Mouse (Mus musculus): Measurements from ENCODE around the gene Rin2. TPM values are rescaled to one million over a fixed set of nuclear protein-coding genes. Genes with fewer than 3 reads are reported as not detected.
A peak's percentile ranks its signal among the peaks of the same experiment; 100 is the strongest.
"Not testable (repeated sequence)": the region's sequence is repeated elsewhere in the genome, so short reads cannot be mapped to it uniquely, and the experiment has no call there.

Gene Rin2
- polyA plus RNA-seq, 1 experiment from 2014 or later = 32.5 TPM

DNA sequence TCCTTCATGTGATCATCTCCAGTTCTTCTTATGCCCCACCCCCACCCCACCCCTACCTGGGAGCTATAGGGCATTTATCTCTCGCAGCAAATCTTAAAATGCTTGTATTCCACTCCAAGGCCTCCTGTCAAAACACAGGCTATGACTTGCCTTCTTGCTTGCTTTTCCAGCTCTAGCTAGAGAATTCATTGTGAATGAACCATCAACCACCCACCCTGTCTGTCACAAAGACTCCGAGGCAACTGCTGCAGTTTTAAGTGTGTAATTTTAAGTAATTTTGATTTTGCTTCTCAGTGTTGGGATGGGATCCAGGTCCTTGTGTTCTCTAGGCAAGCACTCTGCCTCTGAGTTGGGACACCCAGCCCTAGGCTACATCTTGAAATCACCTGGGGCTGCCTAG, 215.6 kb downstream of the Rin2 start:
- H3K4me1 ChIP-seq (ENCODE audit: insufficient read depth, low read length) = peaks cover 21% of the 10 kb centered on the region
- peaks cover 6% of the 10 kb centered on the region for H3K36me3 ChIP-seq (ENCODE audit: insufficient read depth, low read length)
- H3K27ac ChIP-seq (ENCODE audit: low read length) = no peak overlapping the region
- H3K4me2 ChIP-seq (replicated peaks; ENCODE audit: low read depth, low read length) = no peak overlapping the region
- WGBS = 86% methylated on average over 2 of the region's 2 CpGs
- ATAC-seq (ENCODE audit: low FRiP score, low TSS enrichment) = no peak
- H3K27me3 ChIP-seq (ENCODE audit: insufficient read depth, low read length) = no peaks in the 10 kb centered on the region
- H3K4me3 ChIP-seq (ENCODE audit: low read length) = no peak overlapping the region
- H3K9ac ChIP-seq (replicated peaks; ENCODE audit: low read length) = no peak overlapping the region
- H3K9me3 ChIP-seq (ENCODE audit: low read length) = no peaks in the 10 kb centered on the region

DNA sequence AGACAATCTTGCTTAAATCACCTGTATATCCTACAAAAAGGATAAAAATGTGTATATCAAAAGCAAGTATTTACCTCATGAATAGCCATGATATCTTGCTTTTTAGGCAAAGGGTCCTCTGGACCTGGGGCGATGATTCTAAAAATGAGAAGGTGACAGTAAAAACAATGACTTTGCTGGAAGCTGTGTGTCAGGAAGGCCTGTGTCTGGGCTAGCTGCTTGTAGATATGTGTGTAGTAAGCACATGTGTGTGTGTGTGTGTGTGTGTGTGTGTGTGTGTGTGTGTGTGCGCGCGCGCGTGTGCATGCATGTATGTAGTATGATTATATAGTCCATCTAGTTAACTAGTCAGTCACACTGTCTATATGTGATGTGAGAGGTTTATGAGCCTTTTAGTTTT, 218.7 kb downstream of the Rin2 start:
- H3K36me3 ChIP-seq (ENCODE audit: insufficient read depth, low read length) = no peaks in the 10 kb centered on the region
- no peaks in the 10 kb centered on the region for H3K9me3 ChIP-seq (ENCODE audit: low read length)
- H3K4me2 ChIP-seq (replicated peaks; ENCODE audit: low read depth, low read length) = no peak overlapping the region
- H3K27ac ChIP-seq (ENCODE audit: low read length) = no peak overlapping the region
- no peaks in the 10 kb centered on the region for H3K27me3 ChIP-seq (ENCODE audit: insufficient read depth, low read length)
- WGBS = 97% methylated on average over 6 of the region's 6 CpGs
- H3K4me3 ChIP-seq (ENCODE audit: low read length) = no peak overlapping the region
- no peak overlapping the region for H3K9ac ChIP-seq (replicated peaks; ENCODE audit: low read length)
- peaks cover 7% of the 10 kb centered on the region for H3K4me1 ChIP-seq (ENCODE audit: insufficient read depth, low read length)
- ATAC-seq (ENCODE audit: low FRiP score, low TSS enrichment) = no peak

DNA sequence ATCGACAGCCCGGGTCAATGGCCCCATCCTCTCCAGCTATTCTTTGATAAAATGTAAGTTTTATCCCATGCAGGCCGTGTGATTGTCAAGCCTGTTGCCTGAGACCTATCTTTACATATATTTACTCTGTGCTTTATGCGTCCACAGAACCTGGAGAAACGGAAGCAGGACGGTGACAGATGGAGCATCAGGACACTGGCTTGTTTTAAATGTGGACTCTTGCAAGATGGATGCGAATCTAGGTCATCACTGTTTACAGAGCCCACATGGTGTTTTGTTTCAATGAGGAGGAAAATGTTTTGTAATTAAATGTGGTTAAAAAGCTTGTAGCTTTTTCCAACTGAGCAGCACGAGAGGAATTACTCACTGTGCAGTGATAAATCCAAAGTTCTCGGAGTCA, 223.1 kb downstream of the Rin2 start:
- Histone ChIP-seq H3K36me3 (ENCODE audit: insufficient read depth, low read length) (no peaks in the 10 kb centered on the region), H3K4me1 (ENCODE audit: insufficient read depth, low read length) (no peaks in the 10 kb centered on the region), H3K27ac (ENCODE audit: low read length) (no peak overlapping the region), H3K4me2 (replicated peaks; ENCODE audit: low read depth, low read length) (no peak overlapping the region), H3K9me3 (ENCODE audit: low read length) (no peaks in the 10 kb centered on the region), H3K4me3 (ENCODE audit: low read length) (no peak overlapping the region), H3K9ac (replicated peaks; ENCODE audit: low read length) (no peak overlapping the region), H3K27me3 (ENCODE audit: insufficient read depth, low read length) (no peaks in the 10 kb centered on the region)
- 70% methylated on average over 9 of the region's 9 CpGs for WGBS
- ATAC-seq (ENCODE audit: low FRiP score, low TSS enrichment) = no peak

GRCm38 (mm10) chr2:145900318-145900717, 225.3 kb downstream of the Rin2 start:
- ATAC-seq (ENCODE audit: low FRiP score, low TSS enrichment); H3K4me2 ChIP-seq (replicated peaks; ENCODE audit: low read depth, low read length); H3K4me3 ChIP-seq (ENCODE audit: low read length); H3K27ac ChIP-seq (ENCODE audit: low read length); H3K27me3 ChIP-seq (ENCODE audit: insufficient read depth, low read length); H3K9me3 ChIP-seq (ENCODE audit: low read length); H3K9ac ChIP-seq (replicated peaks; ENCODE audit: low read length); H3K36me3 ChIP-seq (ENCODE audit: insufficient read depth, low read length): not testable (repeated sequence)
- H3K4me1 ChIP-seq (ENCODE audit: insufficient read depth, low read length) = peaks cover 14% of the 10 kb centered on the region
- WGBS = 80% methylated on average over 7 of the region's 8 CpGs

DNA sequence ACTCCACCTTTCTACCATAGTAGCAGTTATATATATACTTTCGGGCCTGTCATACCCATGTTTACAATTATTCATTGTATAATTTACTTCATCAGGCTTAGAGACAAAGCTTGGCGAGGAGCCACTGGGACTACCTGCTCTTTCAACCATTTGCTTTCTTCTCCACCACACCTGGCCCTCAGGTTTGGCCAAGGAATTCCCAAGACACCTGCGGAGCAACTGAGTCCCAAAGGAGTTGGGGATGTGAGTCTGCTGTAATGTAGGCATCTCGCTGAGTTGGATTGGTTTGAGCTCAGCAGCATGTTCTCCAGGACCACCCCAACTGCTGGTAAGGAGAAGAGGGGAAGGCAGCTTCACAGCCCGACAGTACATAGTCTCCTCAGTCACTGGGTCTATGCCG, 226.8 kb downstream of the Rin2 start, which contains the start of gene Naa20:
Naa20 (plus strand) TSS at position 239 of the 400 bp plus-strand sequence.
- no peaks in the 10 kb centered on the region for H3K36me3 ChIP-seq (ENCODE audit: insufficient read depth, low read length)
- no peak for ATAC-seq (ENCODE audit: low FRiP score, low TSS enrichment)
- no peaks in the 10 kb centered on the region for H3K9me3 ChIP-seq (ENCODE audit: low read length)
- peak within 1 kb of the TSS; percentile 87 for H3K4me3 ChIP-seq (ENCODE audit: low read length)
- H3K27me3 ChIP-seq (ENCODE audit: insufficient read depth, low read length) = no peaks in the 10 kb centered on the region
- H3K27ac ChIP-seq (ENCODE audit: low read length) = no peak within 1 kb of the TSS
- H3K4me2 ChIP-seq (replicated peaks; ENCODE audit: low read depth, low read length) = peak within 1 kb of the TSS; percentile 44
- H3K4me1 ChIP-seq (ENCODE audit: insufficient read depth, low read length) = peaks cover 17% of the 10 kb centered on the region
- no peak within 1 kb of the TSS; the same call in 1 of the 2 replicates for H3K9ac ChIP-seq (replicated peaks; ENCODE audit: low read length)
- WGBS = 86% methylated on average over 6 of the region's 6 CpGs

- Histone ChIP-seq H3K4me2 (replicated peaks; ENCODE audit: low read depth, low read length) (peak overlapping the region; percentile 59), H3K9me3 (ENCODE audit: low read length) (no peaks in the 10 kb centered on the region), H3K27ac (ENCODE audit: low read length) (peak overlapping the region; percentile 95), H3K4me3 (ENCODE audit: low read length) (peak overlapping the region; percentile 87), H3K27me3 (ENCODE audit: insufficient read depth, low read length) (no peaks in the 10 kb centered on the region), H3K36me3 (ENCODE audit: insufficient read depth, low read length) (no peaks in the 10 kb centered on the region), H3K9ac (replicated peaks; ENCODE audit: low read length) (peak overlapping the region; percentile 95), H3K4me1 (ENCODE audit: insufficient read depth, low read length) (peaks cover 17% of the 10 kb centered on the region)
- ATAC-seq (ENCODE audit: low FRiP score, low TSS enrichment) = peak; percentile 97
- WGBS = under 1% methylated on average over 66 of the region's 68 CpGs
Measured at GRCm38 (mm10) chr2:145903061-145903901, 228.3 kb downstream of the Rin2 start.

GRCm38 (mm10) chr2:145903983-145904616, 229.1 kb downstream of the Rin2 start:
- H3K27ac ChIP-seq (ENCODE audit: low read length) = peak overlapping the region; percentile 2; the same call in 1 of the 2 replicates
- H3K9me3 ChIP-seq (ENCODE audit: low read length) = no peaks in the 10 kb centered on the region
- peaks cover 17% of the 10 kb centered on the region for H3K4me1 ChIP-seq (ENCODE audit: insufficient read depth, low read length)
- H3K36me3 ChIP-seq (ENCODE audit: insufficient read depth, low read length) = no peaks in the 10 kb centered on the region
- no peaks in the 10 kb centered on the region for H3K27me3 ChIP-seq (ENCODE audit: insufficient read depth, low read length)
- H3K4me3 ChIP-seq (ENCODE audit: low read length) = peak overlapping the region; percentile 87
- H3K9ac ChIP-seq (replicated peaks; ENCODE audit: low read length) = peak overlapping the region; percentile 95
- 0 out of 2 replicates have a peak, but pooled peaks have one; percentile 7 for ATAC-seq (ENCODE audit: low FRiP score, low TSS enrichment)
- peak overlapping the region; percentile 59 for H3K4me2 ChIP-seq (replicated peaks; ENCODE audit: low read depth, low read length)
- 19% methylated on average over 12 of the region's 12 CpGs for WGBS

DNA sequence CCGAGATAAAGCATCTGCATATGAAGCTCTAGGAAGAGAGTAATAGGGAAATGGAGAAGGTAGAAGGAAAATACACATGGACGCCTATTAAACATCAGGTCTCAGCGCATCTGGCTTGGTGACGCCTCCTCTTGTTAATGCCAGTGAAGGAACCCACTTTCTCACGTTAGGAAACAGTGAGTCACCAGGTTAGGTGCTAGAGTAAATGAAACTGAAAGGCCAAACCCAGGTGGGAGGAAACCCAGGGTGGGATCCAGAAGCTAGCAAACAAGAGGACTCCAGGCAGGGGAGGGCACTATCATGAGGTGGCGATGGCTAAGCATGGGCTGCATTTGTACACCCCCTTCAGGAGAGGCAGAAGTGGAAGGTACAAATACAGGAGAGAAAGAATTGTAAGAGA, 230.1 kb downstream of the Rin2 start:
- Histone ChIP-seq H3K4me3 (ENCODE audit: low read length) (no peak overlapping the region), H3K4me1 (ENCODE audit: insufficient read depth, low read length) (peaks cover 17% of the 10 kb centered on the region), H3K9me3 (ENCODE audit: low read length) (no peaks in the 10 kb centered on the region), H3K4me2 (replicated peaks; ENCODE audit: low read depth, low read length) (no peak overlapping the region), H3K36me3 (ENCODE audit: insufficient read depth, low read length) (0 out of 2 replicates have a peak, but pooled peaks cover 4% of the 10 kb centered on the region), H3K27me3 (ENCODE audit: insufficient read depth, low read length) (no peaks in the 10 kb centered on the region), H3K9ac (replicated peaks; ENCODE audit: low read length) (no peak overlapping the region), H3K27ac (ENCODE audit: low read length) (no peak overlapping the region)
- WGBS = 82% methylated on average over 6 of the region's 6 CpGs
- no peak for ATAC-seq (ENCODE audit: low FRiP score, low TSS enrichment)

DNA sequence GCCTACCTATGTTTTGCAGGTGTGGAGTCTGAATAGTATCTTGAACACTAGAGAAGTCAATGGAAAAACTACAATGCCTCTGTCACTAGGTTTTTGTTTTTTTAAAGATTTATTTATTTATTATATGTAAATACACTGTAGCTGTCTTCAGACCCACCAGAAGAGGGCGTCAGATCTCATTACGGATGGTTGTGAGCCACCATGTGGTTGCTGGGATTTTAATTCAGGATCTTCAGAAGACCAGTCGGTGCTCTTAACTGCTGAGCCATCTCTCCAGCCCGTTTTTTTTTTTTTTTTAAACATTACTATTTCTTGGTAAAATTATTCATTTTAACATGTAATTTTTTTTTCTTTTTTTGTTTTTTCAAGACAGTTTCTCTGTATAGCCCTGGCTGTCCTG, 230.9 kb downstream of the Rin2 start:
- WGBS = 64% methylated on average over 4 of the region's 4 CpGs
- ATAC-seq (ENCODE audit: low FRiP score, low TSS enrichment); H3K27me3 ChIP-seq (ENCODE audit: insufficient read depth, low read length); H3K9me3 ChIP-seq (ENCODE audit: low read length); H3K4me2 ChIP-seq (replicated peaks; ENCODE audit: low read depth, low read length); H3K36me3 ChIP-seq (ENCODE audit: insufficient read depth, low read length); H3K27ac ChIP-seq (ENCODE audit: low read length); H3K4me3 ChIP-seq (ENCODE audit: low read length); H3K9ac ChIP-seq (replicated peaks; ENCODE audit: low read length): not testable (repeated sequence)
- H3K4me1 ChIP-seq (ENCODE audit: insufficient read depth, low read length) = peaks cover 17% of the 10 kb centered on the region
